In the genomic region with DNA sequence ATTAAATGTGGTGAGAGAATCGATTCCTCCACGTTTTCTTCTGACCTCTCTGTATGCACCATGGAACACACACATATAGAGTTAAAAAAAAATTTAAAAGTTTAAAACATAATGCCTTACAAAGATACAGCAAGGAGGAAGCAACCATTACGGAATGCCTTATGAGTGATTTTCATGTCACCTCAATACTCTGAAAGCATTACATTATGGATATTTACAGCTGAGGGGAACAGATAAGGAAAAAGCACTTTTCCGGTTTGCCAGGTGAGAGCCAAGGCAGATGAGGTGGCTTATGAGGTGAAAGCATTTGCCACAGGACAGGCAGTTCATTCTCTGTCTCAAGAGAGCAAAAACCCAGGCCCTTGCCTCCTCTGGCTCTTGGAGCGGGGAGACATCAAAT, we compare ENCODE assay signal across 8 mouse cellular contexts. TPM values are rescaled to one million over a fixed set of nuclear protein-coding genes. Genes with fewer than 3 reads are reported as not detected.
DNase-seq lines count a peak whose midpoint lies in the region; ATAC-seq and TF ChIP-seq lines count a peak whose summit lies in the region.

No protein-coding gene starts in this region.

- H3K4me1 ChIP-seq in kidney, embryonic 14.5 days (ENCODE audit: control insufficient read depth, insufficient read depth, low read length): no peaks in the 10 kb centered on the region
- H3K4me1 ChIP-seq in hindbrain, embryonic 10.5 days (replicated peaks): peaks cover 14% of the 10 kb centered on the region
- peaks cover 5% of the 10 kb centered on the region for H3K4me1 ChIP-seq in midbrain, embryonic 12.5 days

- CTCF ChIA-PET in Patski (lab: Charles Lee): no interaction called here

- H3K9me3 ChIP-seq in kidney, embryonic 14.5 days (ENCODE audit: control insufficient read depth, low read length): no peaks in the 10 kb centered on the region
- no peaks in the 10 kb centered on the region for H3K9me3 ChIP-seq in hindbrain, embryonic 10.5 days
- no peaks in the 10 kb centered on the region for H3K9me3 ChIP-seq in midbrain, embryonic 12.5 days

- DNase-seq in kidney, postnatal 14 days: no peak
- no peak for DNase-seq in Patski (ENCODE audit: low read depth, low spot score)
- no peak for DNase-seq in hindbrain, embryonic 10.5 days (ENCODE audit: low spot score)
- no peak for DNase-seq in cerebellum, postnatal 4 days (ENCODE audit: low spot score in 2 of 2)
- DNase-seq in spleen, adult 18-20 months: no peak

- no peak for ATAC-seq in kidney, embryonic 14.5 days (ENCODE audit: low FRiP score, low TSS enrichment)
- ATAC-seq in Patski: peak; percentile 1
- no peak for ATAC-seq in midbrain, embryonic 12.5 days (ENCODE audit: low FRiP score, low read depth)
- ATAC-seq in activated CD4-positive, CD25-positive, alpha-beta regulatory T cell, adult 4 months: no peak

- H3K9ac ChIP-seq in kidney, embryonic 14.5 days (ENCODE audit: low read depth, low read length): no peak overlapping the region
- H3K9ac ChIP-seq in midbrain, embryonic 12.5 days (replicated peaks): 0 out of 2 replicates have a peak overlapping the region, but pooled peaks have one; percentile 8

- H3K27ac ChIP-seq in kidney, embryonic 14.5 days (ENCODE audit: low read depth, low read length): no peak overlapping the region
- 0 out of 2 replicates have a peak overlapping the region, but pooled peaks have one; percentile 88 for H3K27ac ChIP-seq in hindbrain, embryonic 10.5 days
- no peak overlapping the region for H3K27ac ChIP-seq in midbrain, embryonic 12.5 days (replicated peaks)

- WGBS in kidney, embryonic 14.5 days: 78% methylated on average over 5 of the region's 5 CpGs
- WGBS in hindbrain, embryonic 10.5 days: 68% methylated on average over 5 of the region's 5 CpGs
- 72% methylated on average over 5 of the region's 5 CpGs for WGBS in midbrain, embryonic 12.5 days

- POLR2A ChIA-PET in Patski (lab: Charles Lee): no interaction called here

- H3K4me2 ChIP-seq in kidney, embryonic 14.5 days (replicated peaks; ENCODE audit: low read depth, low read length): peak overlapping the region; percentile 43
- H3K4me2 ChIP-seq in midbrain, embryonic 12.5 days (replicated peaks): peak overlapping the region; percentile 79

- H3K36me3 ChIP-seq in kidney, embryonic 14.5 days (ENCODE audit: control insufficient read depth, insufficient read depth, low read length): peaks cover 26% of the 10 kb centered on the region
- H3K36me3 ChIP-seq in hindbrain, embryonic 10.5 days: peaks cover 36% of the 10 kb centered on the region
- peaks cover 21% of the 10 kb centered on the region for H3K36me3 ChIP-seq in midbrain, embryonic 12.5 days

- TF ChIP-seq CTCF in Patski (IDR thresholded peaks at IDR 0.05): no peak

- in situ Hi-C loops in Patski (cut with MboI; ENCODE audit: low pct_unique_long_range_greater_than_20kb): no loop called here

- H3K4me3 ChIP-seq in kidney, embryonic 14.5 days (ENCODE audit: low read length): peak overlapping the region; percentile 68
- H3K4me3 ChIP-seq in hindbrain, embryonic 10.5 days: peak overlapping the region; percentile 70
- H3K4me3 ChIP-seq in midbrain, embryonic 12.5 days: peak overlapping the region; percentile 63

- H3K27me3 ChIP-seq in kidney, embryonic 14.5 days (ENCODE audit: control insufficient read depth, insufficient read depth, low read length): no peaks in the 10 kb centered on the region
- no peaks in the 10 kb centered on the region for H3K27me3 ChIP-seq in Patski
- H3K27me3 ChIP-seq in hindbrain, embryonic 10.5 days (ENCODE audit: insufficient read depth, poor library complexity, severe bottlenecking): no peaks in the 10 kb centered on the region
- H3K27me3 ChIP-seq in midbrain, embryonic 12.5 days: no peaks in the 10 kb centered on the region; the same call in 1 of the 2 replicates

RNA-seq across cellular contexts. Expression of gene Tom1, which starts 0.5 kb away (rescaled TPM):
- polyA plus RNA-seq in kidney, embryonic 14.5 days (2014; fragmentation: Nextera tagmentation; extraction: Ambion mirVana): 20.1 and 29.1 TPM in 2 replicates
- 32.0 TPM for polyA plus RNA-seq in Patski (2021)
- 32.5 and 36.5 TPM in 2 replicates for polyA plus RNA-seq in hindbrain, embryonic 10.5 days (2016; fragmentation: Nextera tagmentation; extraction: Ambion mirVana)
- 25.6 and 26.5 TPM in 2 replicates for polyA plus RNA-seq in midbrain, embryonic 12.5 days (2016; fragmentation: Nextera tagmentation; extraction: Ambion mirVana)
- 10 to 100 TPM; 14.3 to 14.7 TPM for polyA plus RNA-seq in activated CD4-positive, CD25-positive, alpha-beta regulatory T cell, adult 4 months (2017; shearing (Covaris generic))

RNA-seq across cellular contexts. Expression of gene Hmgxb4, which starts 39.8 kb away (rescaled TPM):
- 45.6 and 55.4 TPM in 2 replicates for polyA plus RNA-seq in kidney, embryonic 14.5 days (2014; fragmentation: Nextera tagmentation; extraction: Ambion mirVana)
- 35.8 TPM for polyA plus RNA-seq in Patski (2021)
- 42.6 and 45.1 TPM in 2 replicates for polyA plus RNA-seq in hindbrain, embryonic 10.5 days (2016; fragmentation: Nextera tagmentation; extraction: Ambion mirVana)
- 41.8 and 47.9 TPM in 2 replicates for polyA plus RNA-seq in midbrain, embryonic 12.5 days (2016; fragmentation: Nextera tagmentation; extraction: Ambion mirVana)
- polyA plus RNA-seq in activated CD4-positive, CD25-positive, alpha-beta regulatory T cell, adult 4 months (2017; shearing (Covaris generic)): 10 to 100 TPM; 32.9 to 42.2 TPM
